Mouse (Mus musculus) E14TG2a.4 (cell line): ENCODE results near the gene Cox15.

ENCODE experiments used
- H3K27me3 ChIP-seq: 2 replicates; pipeline ENCODE4 v1.6.1; 2014; ENCODE audit warnings: low read length, control low read depth; ENCODE audit not compliant: insufficient read depth
- H3K36me3 ChIP-seq: 2 replicates; pipeline ENCODE4 v1.6.1; 2014; ENCODE audit warnings: low read length, control low read depth; ENCODE audit not compliant: insufficient read depth
- H3K4me1 ChIP-seq: replicated peaks from 2 replicates; pipeline ENCODE4 v1.6.1; 2014; ENCODE audit warnings: low read depth, low read length, control low read depth
- H3K4me3 ChIP-seq: replicated peaks from 2 replicates; pipeline ENCODE4 v1.5.1; 2014; ENCODE audit warnings: mild to moderate bottlenecking, low read length
- H3K9me3 ChIP-seq: 2 replicates; pipeline ENCODE4 v1.6.1; 2014; ENCODE audit warnings: low read length, control low read depth
- CTCF ChIP-seq: conservative IDR thresholded peaks from 2 replicates; pipeline ENCODE4 v1.5.1; 2014; ENCODE audit warnings: low read length
- NANOG ChIP-seq: IDR thresholded peaks from 2 replicates; pipeline ENCODE4 v1.6.1; 2014; ENCODE audit warnings: borderline replicate concordance, low read length, mixed read lengths
- POU5F1 ChIP-seq: IDR thresholded peaks from 2 replicates; pipeline ENCODE4 v1.6.1; 2014; ENCODE audit warnings: low read length, borderline replicate concordance

The Cox15 gene

DNA sequence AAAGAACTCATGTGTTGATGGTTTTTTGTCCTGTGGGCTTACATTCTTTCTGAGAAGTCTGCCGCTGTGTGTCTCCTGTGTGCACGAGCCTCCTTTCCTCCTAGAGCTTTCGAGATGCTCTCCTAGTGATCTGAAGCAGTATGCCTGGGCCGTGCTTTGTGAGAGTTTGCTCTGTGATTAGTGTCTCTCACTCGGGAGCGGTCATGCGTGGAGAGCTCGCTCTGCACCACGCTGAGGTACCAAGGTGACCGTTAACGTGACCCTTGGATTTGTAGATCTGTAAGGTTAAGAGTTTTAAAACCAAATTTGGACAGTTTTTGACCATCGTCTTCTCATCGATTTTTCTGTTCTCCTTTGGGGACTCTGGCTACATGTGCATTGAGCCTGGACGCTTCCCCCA, 60.0 kb downstream of the Cox15 start:
- Histone ChIP-seq H3K4me1 (peaks cover 22% of the 10 kb centered on the region), H3K4me3 (no peak overlapping the region), H3K36me3 (no peaks in the 10 kb centered on the region), H3K27me3 (0 out of 2 replicates have a peak, but pooled peaks cover 2% of the 10 kb centered on the region), H3K9me3 (no peaks in the 10 kb centered on the region)
- no peak for TF ChIP-seq POU5F1
- no peak for TF ChIP-seq CTCF
- no peak for TF ChIP-seq NANOG

DNA sequence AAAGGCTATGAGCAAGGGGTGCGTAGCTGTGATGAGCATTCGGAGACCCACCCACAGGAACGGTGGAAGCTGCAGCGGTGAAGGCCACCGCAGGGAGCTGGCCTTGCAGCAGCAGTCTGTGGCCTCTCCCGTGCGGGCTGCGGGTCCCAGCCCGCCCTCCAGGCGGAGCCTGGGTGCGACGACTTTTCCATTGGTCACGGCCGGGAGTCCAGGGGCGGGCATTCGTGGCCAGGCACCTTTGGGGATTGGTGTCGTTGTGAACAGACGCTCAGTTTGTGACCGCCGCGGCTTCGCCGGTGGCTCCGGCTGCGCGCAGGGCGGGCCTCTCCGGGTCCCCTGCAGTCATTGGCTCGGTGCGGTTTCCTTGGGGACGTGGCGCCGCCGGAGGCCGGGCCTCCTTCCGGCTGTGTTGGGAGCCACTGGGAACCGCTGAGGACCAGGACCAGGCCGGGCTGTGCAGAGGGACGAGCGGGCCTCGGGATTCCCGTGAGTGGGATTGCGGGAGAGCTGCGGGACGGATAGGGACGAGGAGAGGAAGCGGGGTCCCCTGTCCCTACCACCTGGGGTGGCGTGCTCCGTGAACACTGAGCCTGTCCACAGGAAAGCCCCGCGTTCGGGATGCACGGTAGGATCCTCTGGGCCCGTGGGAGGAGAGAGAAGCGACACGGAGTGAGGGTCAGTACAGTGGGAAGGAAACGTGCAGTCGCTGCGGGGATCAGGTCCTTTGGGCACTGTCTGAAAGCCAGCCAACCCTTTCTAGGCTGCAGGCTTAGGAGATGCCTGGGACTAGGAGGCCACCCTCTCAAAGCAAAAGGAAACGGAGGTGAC, 63.2 kb downstream of the Cox15 start, which contains the start of gene Entpd7:
Gene Entpd7 (plus strand): TSS at position 254 of the 828 bp plus-strand sequence.
- no peaks in the 10 kb centered on the region for H3K9me3 ChIP-seq
- H3K4me1 ChIP-seq, result peaks cover 17% of the 10 kb centered on the region
- no peak for TF ChIP-seq CTCF
- TF ChIP-seq NANOG, result no peak
- no peak for TF ChIP-seq POU5F1
- H3K27me3 ChIP-seq, result no peaks in the 10 kb centered on the region
- no peaks in the 10 kb centered on the region for H3K36me3 ChIP-seq
- H3K4me3 ChIP-seq, result peak within 1 kb of the TSS; percentile 93
